In genomic region chr4:107387038-107387437, GRCm38 (mm10) we compare ENCODE assay signal across 10 mouse cellular contexts. TPM values are rescaled to one million over a fixed set of nuclear protein-coding genes. Genes with fewer than 3 reads are reported as not detected.
DNase-seq lines count a peak whose midpoint lies in the region; ATAC-seq lines count a peak whose summit lies in the region.
"Had no signal": no experiment of that assay in that cellular context is flagged by ENCODE, and none has a peak within 500 bp of the region (broad histone marks: within the 10 kb centered on the region; RNA-seq: fewer than 3 reads in every experiment).

No protein-coding gene starts in this region.

- no peak for DNase-seq in forebrain, embryonic 11.5 days (ENCODE audit: low spot score)
- peak; percentile 65 for DNase-seq in kidney, adult 9 months
- DNase-seq in adrenal gland, postnatal 25 days = peak; percentile 24
- no peak for DNase-seq in ovary, postnatal 10 days (ENCODE audit: low spot score)
- DNase-seq in liver, embryonic 11.5 days (ENCODE audit: low spot score) = no peak

- H3K9me3 ChIP-seq in forebrain, embryonic 13.5 days (replicated peaks) = no peaks in the 10 kb centered on the region
- H3K9me3 ChIP-seq in forebrain, embryonic 11.5 days (ENCODE audit: control insufficient read depth, low read length) = no peaks in the 10 kb centered on the region
- no peaks in the 10 kb centered on the region for H3K9me3 ChIP-seq in kidney, embryonic 14.5 days (ENCODE audit: control insufficient read depth, low read length)
- H3K9me3 ChIP-seq in forebrain, embryonic 16.5 days (ENCODE audit: control insufficient read depth, low read length) = no peaks in the 10 kb centered on the region
- no peaks in the 10 kb centered on the region for H3K9me3 ChIP-seq in liver, embryonic 11.5 days (ENCODE audit: control insufficient read depth, low read length)
- H3K9me3 ChIP-seq: heart, embryonic 15.5 days had no signal

- peaks cover 92% of the 10 kb centered on the region for H3K36me3 ChIP-seq in forebrain, embryonic 13.5 days (ENCODE audit: poor library complexity, severe bottlenecking)
- peaks cover 20% of the 10 kb centered on the region for H3K36me3 ChIP-seq in forebrain, embryonic 11.5 days (ENCODE audit: control insufficient read depth, insufficient read depth, low read length)
- H3K36me3 ChIP-seq in kidney, embryonic 14.5 days (ENCODE audit: control insufficient read depth, insufficient read depth, low read length) = peaks cover 77% of the 10 kb centered on the region
- peaks cover 10% of the 10 kb centered on the region for H3K36me3 ChIP-seq in forebrain, embryonic 16.5 days (ENCODE audit: control insufficient read depth, insufficient read depth)
- peaks cover 47% of the 10 kb centered on the region for H3K36me3 ChIP-seq in liver, embryonic 11.5 days (ENCODE audit: control insufficient read depth, insufficient read depth, low read length)

- H3K4me3 ChIP-seq in forebrain, embryonic 13.5 days = no peak overlapping the region
- H3K4me3 ChIP-seq in forebrain, embryonic 11.5 days (ENCODE audit: low read depth, low read length) = no peak overlapping the region
- H3K4me3 ChIP-seq in kidney, embryonic 14.5 days (ENCODE audit: low read length) = no peak overlapping the region
- H3K4me3 ChIP-seq in forebrain, embryonic 16.5 days (replicated peaks; ENCODE audit: low read length) = no peak overlapping the region
- no peak overlapping the region for H3K4me3 ChIP-seq in liver, embryonic 11.5 days (ENCODE audit: low read depth, low read length)
- H3K4me3 ChIP-seq: heart, embryonic 15.5 days had no signal

- ATAC-seq in forebrain, embryonic 13.5 days = no peak
- ATAC-seq in forebrain, embryonic 11.5 days (replicated peaks; ENCODE audit: low FRiP score) = no peak
- ATAC-seq in kidney, embryonic 14.5 days (ENCODE audit: low FRiP score, low TSS enrichment) = no peak
- peak; percentile 72; the same call in 1 of the 2 replicates for ATAC-seq in forebrain, embryonic 16.5 days
- no peak for ATAC-seq in liver, embryonic 11.5 days (replicated peaks; ENCODE audit: low FRiP score)

- 84% methylated on average over 4 of the region's 4 CpGs for WGBS in forebrain, embryonic 13.5 days
- 94% methylated on average over 4 of the region's 4 CpGs for whole genome bisulfite sequencing in forebrain, embryonic 11.5 days
- 93% methylated on average over 4 of the region's 4 CpGs for WGBS in kidney, embryonic 14.5 days
- WGBS in forebrain, embryonic 16.5 days = 68% methylated on average over 4 of the region's 4 CpGs
- WGBS in liver, embryonic 11.5 days = 94% methylated on average over 4 of the region's 4 CpGs

- no peaks in the 10 kb centered on the region for H3K27me3 ChIP-seq in forebrain, embryonic 13.5 days
- no peaks in the 10 kb centered on the region for H3K27me3 ChIP-seq in forebrain, embryonic 11.5 days (ENCODE audit: control insufficient read depth, insufficient read depth, low read length)
- no peaks in the 10 kb centered on the region for H3K27me3 ChIP-seq in kidney, embryonic 14.5 days (ENCODE audit: control insufficient read depth, insufficient read depth, low read length)
- H3K27me3 ChIP-seq in forebrain, embryonic 16.5 days (replicated peaks; ENCODE audit: control insufficient read depth, insufficient read depth, low read length) = no peaks in the 10 kb centered on the region
- no peaks in the 10 kb centered on the region for H3K27me3 ChIP-seq in liver, embryonic 11.5 days (replicated peaks; ENCODE audit: control insufficient read depth, insufficient read depth, low read length)
- H3K27me3 ChIP-seq: heart, embryonic 15.5 days had no signal

- peak overlapping the region; percentile 48; the same call in 1 of the 2 replicates for H3K27ac ChIP-seq in forebrain, embryonic 13.5 days
- H3K27ac ChIP-seq in forebrain, embryonic 11.5 days (ENCODE audit: low read depth, low read length) = no peak overlapping the region
- H3K27ac ChIP-seq in kidney, embryonic 14.5 days (ENCODE audit: low read depth, low read length) = no peak overlapping the region
- H3K27ac ChIP-seq in forebrain, embryonic 16.5 days (ENCODE audit: low read length) = peak overlapping the region; percentile 58; the same call in 1 of the 2 replicates
- no peak overlapping the region for H3K27ac ChIP-seq in liver, embryonic 11.5 days (ENCODE audit: low read depth, low read length)
- H3K27ac ChIP-seq: heart, embryonic 15.5 days had no signal

- H3K4me2 ChIP-seq in forebrain, embryonic 13.5 days = no peak overlapping the region
- H3K4me2 ChIP-seq in forebrain, embryonic 11.5 days (ENCODE audit: low read depth, low read length, severe bottlenecking) = no peak overlapping the region
- no peak overlapping the region for H3K4me2 ChIP-seq in kidney, embryonic 14.5 days (replicated peaks; ENCODE audit: low read depth, low read length)
- H3K4me2 ChIP-seq in forebrain, embryonic 16.5 days (ENCODE audit: low read length) = no peak overlapping the region
- H3K4me2 ChIP-seq in liver, embryonic 11.5 days = no peak overlapping the region
- H3K4me2 ChIP-seq: heart, embryonic 15.5 days had no signal

- H3K9ac ChIP-seq in forebrain, embryonic 13.5 days = no peak overlapping the region
- no peak overlapping the region for H3K9ac ChIP-seq in forebrain, embryonic 11.5 days (ENCODE audit: low read length)
- H3K9ac ChIP-seq in kidney, embryonic 14.5 days (ENCODE audit: low read depth, low read length) = no peak overlapping the region
- H3K9ac ChIP-seq in forebrain, embryonic 16.5 days (replicated peaks; ENCODE audit: low read depth, low read length) = no peak overlapping the region
- H3K9ac ChIP-seq in liver, embryonic 11.5 days (ENCODE audit: low read depth, low read length) = no peak overlapping the region
- H3K9ac ChIP-seq: heart, embryonic 15.5 days had no signal

- H3K4me1 ChIP-seq in forebrain, embryonic 13.5 days = no peaks in the 10 kb centered on the region
- no peaks in the 10 kb centered on the region for H3K4me1 ChIP-seq in forebrain, embryonic 11.5 days (replicated peaks; ENCODE audit: control insufficient read depth, insufficient read depth, low read length)
- no peaks in the 10 kb centered on the region for H3K4me1 ChIP-seq in kidney, embryonic 14.5 days (ENCODE audit: control insufficient read depth, insufficient read depth, low read length)
- 0 out of 2 replicates have a peak, but pooled peaks cover 5% of the 10 kb centered on the region for H3K4me1 ChIP-seq in forebrain, embryonic 16.5 days (replicated peaks; ENCODE audit: control insufficient read depth, insufficient read depth, low read length)
- H3K4me1 ChIP-seq in liver, embryonic 11.5 days (replicated peaks; ENCODE audit: control insufficient read depth, insufficient read depth, low read length) = no peaks in the 10 kb centered on the region
- H3K4me1 ChIP-seq: heart, embryonic 15.5 days had no signal

RNA-seq across cellular contexts. Expression of gene Ndc1, which starts 19.5 kb away (rescaled TPM):
- polyA plus RNA-seq in forebrain, embryonic 13.5 days (2015; fragmentation: Nextera tagmentation; extraction: Ambion mirVana) = 23.7 and 27.6 TPM in 2 replicates
- 53.7 and 54.5 TPM in 2 replicates for polyA plus RNA-seq in forebrain, embryonic 11.5 days (2014; fragmentation: Nextera tagmentation; extraction: Ambion mirVana)
- polyA plus RNA-seq in kidney, embryonic 14.5 days (2014; fragmentation: Nextera tagmentation; extraction: Ambion mirVana) = 26.4 and 48.9 TPM in 2 replicates
- total RNA-seq in adrenal gland, postnatal 25 days (2021) = 12.3 and 14.2 TPM in 2 replicates
- polyA plus RNA-seq in forebrain, embryonic 16.5 days (2015; fragmentation: Nextera tagmentation; extraction: Ambion mirVana) = 19.9 and 21.9 TPM in 2 replicates
- polyA plus RNA-seq in liver, embryonic 11.5 days (2014; fragmentation: Nextera tagmentation; extraction: Ambion mirVana) = 47.4 and 53.2 TPM in 2 replicates

RNA-seq across cellular contexts. Expression of gene Glis1, which starts 47.4 kb away (rescaled TPM):
- polyA plus RNA-seq in forebrain, embryonic 13.5 days (2015; fragmentation: Nextera tagmentation; extraction: Ambion mirVana) = 0.75 and 0.84 TPM in 2 replicates
- polyA plus RNA-seq in forebrain, embryonic 11.5 days (2014; fragmentation: Nextera tagmentation; extraction: Ambion mirVana) = 3.6 and 5.5 TPM in 2 replicates
- polyA plus RNA-seq in kidney, embryonic 14.5 days (2014; fragmentation: Nextera tagmentation; extraction: Ambion mirVana) = 4.0 and 4.3 TPM in 2 replicates
- total RNA-seq in adrenal gland, postnatal 25 days (2021) = 0.79 TPM in 1 of 2 replicates, not detected in the other
- polyA plus RNA-seq in forebrain, embryonic 16.5 days (2015; fragmentation: Nextera tagmentation; extraction: Ambion mirVana) = 1.1 TPM in 2 replicates
- polyA plus RNA-seq in liver, embryonic 11.5 days (2014; fragmentation: Nextera tagmentation; extraction: Ambion mirVana) = 1.2 and 1.5 TPM in 2 replicates
- total RNA-seq: common myeloid progenitor, adult 5-6 weeks had no signal

Comparison
In these comparisons a context has a peak if more than half of its experiments do, and no peak if none do; other contexts are left out.
1. H3K27ac ChIP-seq: peak in forebrain, embryonic 13.5 days (single experiment) and forebrain, embryonic 16.5 days (single experiment); none in forebrain, embryonic 11.5 days (single experiment), kidney, embryonic 14.5 days (single experiment) and liver, embryonic 11.5 days (single experiment).
2. DNase-seq: peak in kidney, adult 9 months (single experiment) and adrenal gland, postnatal 25 days (single experiment); none in forebrain, embryonic 11.5 days (single experiment), ovary, postnatal 10 days (single experiment) and liver, embryonic 11.5 days (single experiment).